Mouse (Mus musculus) intestine, postnatal 0 days (tissue): ENCODE results near the gene Usp47. TPM values are rescaled to one million over a fixed set of nuclear protein-coding genes. Genes with fewer than 3 reads are reported as not detected.

ENCODE experiments used
- ATAC-seq: fragments of 200-750 bp; cut with Nextera tagmentation; 2 replicates; pipeline ENCODE4 v1.8.0; 2017; ENCODE audit warnings: mild to moderate bottlenecking, moderate TSS enrichment, moderate library complexity
- H3K27ac ChIP-seq: fragments of 300-500 bp; sonication (generic); 2 replicates; pipeline ENCODE4 v1.5.1; 2014; ENCODE audit warnings: mild to moderate bottlenecking, low read depth, low read length, moderate library complexity
- H3K27me3 ChIP-seq: fragments of 300-500 bp; sonication (generic); replicated peaks from 2 replicates; pipeline ENCODE4 v1.6.1; 2014; ENCODE audit warnings: low read length, mixed read lengths; ENCODE audit not compliant: control insufficient read depth, insufficient read depth
- H3K36me3 ChIP-seq: fragments of 300-500 bp; sonication (generic); 2 replicates; pipeline ENCODE4 v1.6.1; 2014; ENCODE audit warnings: mild to moderate bottlenecking, moderate library complexity; ENCODE audit not compliant: control insufficient read depth, insufficient read depth
- H3K4me1 ChIP-seq: fragments of 300-500 bp; sonication (generic); replicated peaks from 2 replicates; pipeline ENCODE4 v1.6.1; 2014; ENCODE audit warnings: antibody characterized with exemption, low read length, mixed read lengths; ENCODE audit not compliant: control insufficient read depth, insufficient read depth
- H3K4me2 ChIP-seq: fragments of 300-500 bp; sonication (generic); replicated peaks from 2 replicates; pipeline ENCODE4 v1.6.1; 2014; ENCODE audit warnings: low read depth, mild to moderate bottlenecking, moderate library complexity
- H3K4me3 ChIP-seq: fragments of 300-500 bp; sonication (generic); 2 replicates; pipeline ENCODE4 v1.5.1; 2014; ENCODE audit warnings: low read depth, low read length
- H3K9ac ChIP-seq: fragments of 300-500 bp; sonication (generic); 2 replicates; pipeline ENCODE4 v1.6.1; 2014; ENCODE audit warnings: mild to moderate bottlenecking, low read depth, low read length
- H3K9me3 ChIP-seq: fragments of 300-500 bp; sonication (generic); 2 replicates; pipeline ENCODE4 v1.6.1; 2016; ENCODE audit warnings: mixed run types; ENCODE audit not compliant: control insufficient read depth
- CTCF ChIP-seq: sonication (generic); IDR thresholded peaks from 2 replicates; pipeline ENCODE4 v1.5.1; 2016; ENCODE audit warnings: low read depth, mild to moderate bottlenecking, control low read depth, antibody characterized with exemption, moderate library complexity
- WGBS: fragments of 180-500 bp; shearing (Covaris S2); extraction: QIAGEN DNeasy Blood & Tissue Kit; methylation state at CpG from one replicate; pipeline ENCODE4 v1.1.7; 2014; 5-methylcytosine and 5-hydroxymethylcytosine counted together
- polyA plus RNA-seq: library from polyadenylated mRNA; unstranded; fragments of >200 nt; fragmentation: Nextera tagmentation; extraction: Ambion mirVana; gene quantifications from 2 replicates; pipeline ENCODE4 v1.2.1, GENCODE M21; 2015

Usp47 gene
- polyA plus RNA-seq, 1 experiment from 2014 or later = 26.9 TPM

- no peak for TF ChIP-seq CTCF
- ATAC-seq = no peak
- Histone ChIP-seq H3K4me2 (no peak overlapping the region), H3K27ac (no peak overlapping the region), H3K36me3 (peaks cover 42% of the 10 kb centered on the region), H3K9me3 (no peaks in the 10 kb centered on the region), H3K4me1 (no peaks in the 10 kb centered on the region), H3K27me3 (no peaks in the 10 kb centered on the region), H3K9ac (no peak overlapping the region), H3K4me3 (no peak overlapping the region)
- WGBS = 66% methylated on average over 19 of the region's 19 CpGs
These were observed 87.5 kb downstream of the Usp47 start for GRCm38 (mm10) chr7:112110638-112111372.

GRCm38 (mm10) chr7:112117501-112117900 is 94.2 kb downstream of the Usp47 start:
- ATAC-seq = no peak
- H3K4me2 ChIP-seq = no peak overlapping the region

GRCm38 (mm10) chr7:112118086-112118485 is 94.8 kb downstream of the Usp47 start:
- ATAC-seq = no peak
- no peaks in the 10 kb centered on the region for H3K27me3 ChIP-seq
- TF ChIP-seq CTCF = no peak
- no peaks in the 10 kb centered on the region for H3K9me3 ChIP-seq
- H3K4me2 ChIP-seq = no peak overlapping the region
- H3K4me3 ChIP-seq = no peak overlapping the region
- WGBS = 90% methylated on average over 7 of the region's 7 CpGs
- no peaks in the 10 kb centered on the region for H3K4me1 ChIP-seq
- H3K9ac ChIP-seq = no peak overlapping the region
- no peaks in the 10 kb centered on the region; the same call in 1 of the 2 replicates for H3K36me3 ChIP-seq
- H3K27ac ChIP-seq = no peak overlapping the region

More at GRCm38 (mm10) chr7:112117501-112117900, 94.2 kb downstream of the Usp47 start:
- H3K9ac ChIP-seq = no peak overlapping the region
- no peaks in the 10 kb centered on the region for H3K4me1 ChIP-seq
- no peak overlapping the region for H3K4me3 ChIP-seq
- H3K27me3 ChIP-seq = no peaks in the 10 kb centered on the region
- H3K27ac ChIP-seq = no peak overlapping the region
- no peaks in the 10 kb centered on the region for H3K9me3 ChIP-seq
- 90% methylated on average over 7 of the region's 7 CpGs for WGBS
- no peak for TF ChIP-seq CTCF
- H3K36me3 ChIP-seq = peaks cover 1% of the 10 kb centered on the region; the same call in 1 of the 2 replicates

GRCm38 (mm10) chr7:112119248-112119647 is 95.9 kb downstream of the Usp47 start:
- Histone ChIP-seq H3K36me3 (no peaks in the 10 kb centered on the region; the same call in 1 of the 2 replicates), H3K27me3 (no peaks in the 10 kb centered on the region), H3K4me2 (no peak overlapping the region), H3K27ac (no peak overlapping the region), H3K4me1 (no peaks in the 10 kb centered on the region), H3K9ac (no peak overlapping the region), H3K9me3 (no peaks in the 10 kb centered on the region), H3K4me3 (no peak overlapping the region)
- no peak for ATAC-seq
- 80% methylated on average over 7 of the region's 7 CpGs for WGBS
- TF ChIP-seq CTCF = no peak

GRCm38 (mm10) chr7:112120861-112121810 is 97.8 kb downstream of the Usp47 start:
- H3K4me3 ChIP-seq = no peak overlapping the region
- no peaks in the 10 kb centered on the region for H3K4me1 ChIP-seq
- H3K27me3 ChIP-seq = no peaks in the 10 kb centered on the region
- no peak overlapping the region for H3K27ac ChIP-seq
- TF ChIP-seq CTCF = no peak
- no peak overlapping the region for H3K9ac ChIP-seq
- no peak for ATAC-seq
- no peak overlapping the region for H3K4me2 ChIP-seq
- H3K9me3 ChIP-seq = no peaks in the 10 kb centered on the region
- WGBS = 77% methylated on average over 11 of the region's 11 CpGs
- H3K36me3 ChIP-seq = no peaks in the 10 kb centered on the region; the same call in 1 of the 2 replicates

GRCm38 (mm10) chr7:112121866-112122500 is 98.7 kb downstream of the Usp47 start:
- 85% methylated on average over 11 of the region's 11 CpGs for WGBS

More at GRCm38 (mm10) chr7:112121866-112122500, 98.7 kb downstream of the Usp47 start:
- TF ChIP-seq CTCF = no peak
- H3K4me1 ChIP-seq = no peaks in the 10 kb centered on the region
- no peak overlapping the region for H3K27ac ChIP-seq
- no peaks in the 10 kb centered on the region; the same call in 1 of the 2 replicates for H3K36me3 ChIP-seq
- H3K9me3 ChIP-seq = no peaks in the 10 kb centered on the region
- H3K9ac ChIP-seq = no peak overlapping the region
- no peak overlapping the region for H3K4me3 ChIP-seq
- no peak overlapping the region for H3K4me2 ChIP-seq
- no peak for ATAC-seq
- H3K27me3 ChIP-seq = no peaks in the 10 kb centered on the region
